Mouse (Mus musculus) Patski (cell line): Measurements from ENCODE around the gene Smarcc2. TPM values are rescaled to one million over a fixed set of nuclear protein-coding genes. Genes with fewer than 3 reads are reported as not detected.
A peak's percentile ranks its signal among the peaks of the same experiment; 100 is the strongest.

Source experiments
- ATAC-seq: fragments of 100-300 bp; one replicate; pipeline ENCODE4 v1.8.0; 2021
- CTCF ChIA-PET: fragments of 350-600 bp; sonication (Branson Sonifier 250); formaldehyde crosslinking; loops from one replicate; lab custom pipeline; 2022; ENCODE audit warnings: inconsistent platforms; lab: Charles Lee
- POLR2A ChIA-PET: fragments of 350-600 bp; sonication (Branson Sonifier 250); formaldehyde crosslinking; loops from one replicate; lab custom pipeline; 2022; ENCODE audit warnings: antibody characterized with exemption, inconsistent platforms; lab: Charles Lee
- DNase-seq: peaks from one replicate; pipeline ENCODE4 v3.0.0-alpha.2; 2011; ENCODE audit warnings: low read depth, low spot score
- H3K27me3 ChIP-seq: fragments of 371-371 bp; one replicate; pipeline ENCODE4 v1.5.1; 2021
- CTCF ChIP-seq: fragments of 100-300 bp; IDR thresholded peaks from one replicate; pipeline ENCODE4 v1.5.1; 2021
- in situ Hi-C: fragments of 300-500 bp; cut with MboI; formaldehyde crosslinking; loops from 3 replicates; pipeline ENCODE4 v1.11.1; 2018; ENCODE audit warnings: low pct_unique_long_range_greater_than_20kb, mixed read lengths
- polyA plus RNA-seq: library from polyadenylated mRNA; unstranded; gene quantifications from one replicate; pipeline ENCODE4 v1.2.3, GENCODE M21; 2021

The Smarcc2 gene
- polyA plus RNA-seq, 1 experiment from 2014 or later, result 102 TPM

DNA sequence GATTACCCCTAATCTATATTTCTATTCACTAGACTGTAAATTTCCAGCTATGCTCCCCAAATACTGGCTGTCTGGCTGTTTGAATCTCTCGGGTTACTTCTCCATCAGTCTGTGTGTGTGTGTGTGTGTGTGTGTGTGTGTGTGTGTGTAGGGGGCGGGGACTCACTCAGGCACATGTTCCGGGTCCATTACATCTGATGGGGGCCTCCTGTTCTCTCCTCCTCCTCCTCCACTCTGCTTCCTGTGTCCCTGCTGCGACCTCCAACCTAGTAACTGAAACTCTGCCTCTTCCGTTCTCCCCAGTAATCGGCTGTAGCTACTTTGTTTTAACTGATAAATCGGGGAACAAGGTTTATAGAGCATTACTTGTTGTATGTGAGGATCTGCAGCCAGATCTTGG is 34.4 kb upstream of the Smarcc2 start:
- ChIA-PET POLR2A (no interaction called here), CTCF (interaction anchor here (1.5 to 1.7 kb wide), 2 partner anchors 12 to 15 kb away, joined by 3 to 7 read pairs; no protein-coding TSS in a partner anchor)
- TF ChIP-seq CTCF, result no peak
- DNase-seq (no peak), ATAC-seq (no peak)
- in situ Hi-C loops, result no loop called here
- H3K27me3 ChIP-seq, result no peaks in the 10 kb centered on the region

DNA sequence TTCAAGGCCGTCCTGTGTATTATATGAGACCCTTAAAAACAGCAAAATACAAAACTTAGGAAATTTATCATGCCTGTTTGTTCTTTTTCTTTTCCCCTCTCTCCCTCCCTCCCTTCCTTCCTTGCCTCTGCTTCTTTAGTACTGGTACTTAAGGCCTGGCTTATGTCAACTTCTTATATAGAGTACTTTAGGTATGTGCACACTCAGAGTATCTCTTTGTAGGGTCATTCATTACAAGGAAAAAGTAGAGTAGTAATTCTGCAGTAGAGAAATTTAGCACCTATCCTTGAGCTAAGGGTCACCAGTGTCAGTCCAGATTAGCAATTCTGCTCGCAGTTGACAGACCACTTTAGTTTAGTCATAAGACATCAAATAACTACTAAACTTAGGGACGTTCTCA is 33.8 kb upstream of the Smarcc2 start:
- no peak for TF ChIP-seq CTCF
- CTCF ChIA-PET, result interaction anchor here (1.5 to 1.7 kb wide), 2 partner anchors 12 to 15 kb away, joined by 3 to 7 read pairs; no protein-coding TSS in a partner anchor
- POLR2A ChIA-PET, result no interaction called here
- DNase-seq (no peak), ATAC-seq (no peak)
- H3K27me3 ChIP-seq, result no peaks in the 10 kb centered on the region
- in situ Hi-C loops, result no loop called here

DNA sequence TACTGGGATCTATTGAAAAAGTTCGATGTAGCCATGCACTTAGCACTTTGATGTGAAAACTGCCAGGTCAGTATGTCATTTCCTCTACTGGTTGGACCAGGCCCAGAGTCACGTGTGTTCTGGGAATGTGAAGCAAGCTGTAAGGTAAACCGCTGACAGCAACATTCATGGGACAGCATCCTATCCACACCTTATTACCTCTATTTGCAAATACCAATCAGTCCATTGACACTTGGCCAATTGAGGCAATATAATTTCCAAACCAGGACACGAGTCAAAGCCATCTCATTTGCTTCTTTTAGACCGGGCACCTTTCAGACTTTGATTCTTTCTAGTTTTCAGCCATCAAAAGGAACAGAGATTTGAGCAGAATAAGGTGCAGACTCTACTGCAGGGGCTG is 30.0 kb upstream of the Smarcc2 start:
- no peak for ATAC-seq
- H3K27me3 ChIP-seq, result no peaks in the 10 kb centered on the region
- ChIA-PET CTCF (interaction anchor here (1.5 kb wide), 1 partner anchor 19 kb away, joined by 3 read pairs; no protein-coding TSS in a partner anchor), POLR2A (no interaction called here)
- DNase-seq, result no peak
- no peak for TF ChIP-seq CTCF
- in situ Hi-C loops, result no loop called here

DNA sequence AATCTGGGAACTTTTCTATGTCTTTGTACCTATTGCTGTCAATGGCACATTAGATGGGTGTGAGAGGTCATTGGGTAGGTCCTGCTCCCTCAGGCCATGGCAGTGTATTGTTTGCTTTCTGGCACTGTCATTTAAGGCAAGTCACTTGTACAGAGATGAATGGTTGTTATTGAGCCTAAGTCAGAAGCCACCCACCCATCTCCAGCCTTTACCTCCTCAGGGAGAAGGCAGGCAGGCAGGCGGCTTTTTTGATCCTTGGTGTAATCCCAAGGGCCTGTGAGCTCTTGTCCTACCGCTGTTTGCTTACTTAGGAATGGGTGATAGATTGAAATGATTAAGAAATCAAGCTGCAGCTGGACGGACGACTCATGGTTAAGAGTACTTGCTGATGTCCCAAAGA is 29.6 kb upstream of the Smarcc2 start:
- TF ChIP-seq CTCF, result no peak
- ChIA-PET CTCF (interaction anchor here (1.5 kb wide), 1 partner anchor 18 kb away, joined by 3 read pairs; no protein-coding TSS in a partner anchor), POLR2A (no interaction called here)
- DNase-seq (no peak), ATAC-seq (no peak)
- no peaks in the 10 kb centered on the region for H3K27me3 ChIP-seq
- in situ Hi-C loops, result no loop called here

DNA sequence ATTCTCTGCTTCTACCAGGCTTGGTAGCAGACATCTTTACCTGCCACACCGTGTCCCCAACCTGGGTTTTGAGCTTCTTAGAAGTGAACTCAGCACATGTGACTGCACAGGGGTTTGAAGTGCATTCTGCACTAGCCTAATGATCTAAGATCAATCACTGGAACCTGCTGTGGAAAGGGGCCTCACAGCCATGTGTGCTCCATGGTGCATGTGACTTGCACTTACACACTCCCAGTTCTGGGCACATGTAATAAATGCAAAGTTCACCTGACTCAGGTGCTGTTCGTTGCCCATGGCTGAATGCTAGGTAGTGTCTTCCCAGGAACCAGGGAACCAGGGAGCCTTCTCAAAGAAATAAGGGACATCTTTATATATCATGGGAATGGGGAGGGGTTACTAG is 25.6 kb upstream of the Smarcc2 start:
- DNase-seq, result no peak
- no peaks in the 10 kb centered on the region for H3K27me3 ChIP-seq
- in situ Hi-C loops, result no loop called here
- no peak for ATAC-seq
- TF ChIP-seq CTCF, result no peak
- POLR2A ChIA-PET, result no interaction called here
- CTCF ChIA-PET, result no interaction called here

DNA sequence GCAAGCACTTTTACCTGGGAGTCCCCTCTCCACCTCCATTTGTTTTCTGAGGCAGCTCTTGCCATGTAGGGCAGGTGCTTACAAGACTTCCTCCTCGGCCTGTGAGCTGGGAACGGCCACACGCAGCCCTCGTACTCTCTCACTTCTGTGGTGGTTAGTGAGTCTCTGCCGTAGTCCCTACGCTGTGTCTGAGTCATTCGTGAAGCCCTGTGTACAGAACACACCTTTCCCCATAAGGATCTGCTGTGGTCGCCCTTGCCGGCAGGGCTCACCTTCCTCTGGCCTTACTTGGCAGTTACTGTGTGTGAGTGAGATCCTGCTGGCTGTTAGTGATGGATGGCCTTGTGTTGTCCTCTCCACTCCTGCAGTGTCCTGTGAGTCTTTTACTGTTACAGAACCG is 24.4 kb upstream of the Smarcc2 start:
- in situ Hi-C loops, result no loop called here
- no peak for ATAC-seq
- no peak for TF ChIP-seq CTCF
- CTCF ChIA-PET, result no interaction called here
- POLR2A ChIA-PET, result no interaction called here
- no peaks in the 10 kb centered on the region for H3K27me3 ChIP-seq
- no peak for DNase-seq

DNA sequence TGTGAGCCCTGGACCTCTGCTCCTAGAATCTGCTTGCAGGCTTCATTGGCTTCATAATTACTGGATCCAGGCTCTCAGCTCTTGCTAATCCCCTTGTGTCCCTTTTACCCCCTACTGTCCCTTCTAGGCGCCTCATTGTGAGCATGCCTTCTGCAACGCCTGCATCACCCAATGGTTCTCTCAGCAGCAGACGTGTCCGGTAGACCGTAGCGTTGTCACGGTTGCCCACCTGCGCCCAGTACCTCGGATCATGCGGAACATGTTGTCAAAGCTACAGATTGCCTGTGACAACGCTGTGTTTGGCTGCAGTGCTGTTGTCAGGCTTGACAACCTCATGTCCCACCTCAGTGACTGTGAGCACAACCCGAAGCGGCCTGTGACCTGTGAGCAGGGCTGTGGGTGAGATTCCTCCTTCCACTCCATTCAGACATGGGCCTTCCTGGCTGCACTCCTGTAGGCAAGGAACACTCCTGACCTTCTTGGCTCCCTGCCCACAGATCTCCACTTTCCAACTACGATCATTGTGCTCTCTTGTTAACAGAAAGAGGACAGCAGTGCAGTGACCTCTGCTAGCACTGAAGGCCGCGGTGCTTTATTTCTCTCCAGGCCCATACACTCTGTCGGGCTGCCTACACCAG is 23.7 kb upstream of the Smarcc2 start:
- H3K27me3 ChIP-seq, result no peaks in the 10 kb centered on the region
- DNase-seq (no peak), ATAC-seq (peak; percentile 55)
- ChIA-PET POLR2A (no interaction called here), CTCF (no interaction called here)
- in situ Hi-C loops, result no loop called here
- no peak for TF ChIP-seq CTCF

DNA sequence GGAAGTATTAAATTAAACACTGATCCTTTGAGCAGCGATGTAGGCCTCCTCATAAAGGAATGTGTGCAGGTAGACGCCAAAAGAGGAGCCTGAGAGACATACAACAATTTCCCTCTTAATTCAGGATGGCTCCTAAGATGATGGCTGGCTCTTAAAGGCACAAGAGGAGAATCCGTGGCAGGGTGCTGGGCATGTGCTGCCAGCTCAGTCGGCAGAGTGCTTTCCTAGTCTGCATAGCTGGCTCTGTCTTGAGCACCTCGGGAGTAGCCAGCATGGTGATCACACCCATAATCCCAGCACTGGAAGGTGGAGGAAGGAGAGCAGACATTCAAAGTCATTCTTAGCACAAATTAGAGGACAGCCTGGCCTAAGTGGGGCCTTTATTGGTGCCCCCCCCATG is 23.2 kb upstream of the Smarcc2 start:
- in situ Hi-C loops, result no loop called here
- no peaks in the 10 kb centered on the region for H3K27me3 ChIP-seq
- DNase-seq (no peak), ATAC-seq (no peak)
- TF ChIP-seq CTCF, result no peak
- ChIA-PET POLR2A (interaction anchor here (0.7 kb wide), 1 partner anchor 215 kb away, joined by 3 read pairs; no protein-coding TSS in a partner anchor), CTCF (no interaction called here)

DNA sequence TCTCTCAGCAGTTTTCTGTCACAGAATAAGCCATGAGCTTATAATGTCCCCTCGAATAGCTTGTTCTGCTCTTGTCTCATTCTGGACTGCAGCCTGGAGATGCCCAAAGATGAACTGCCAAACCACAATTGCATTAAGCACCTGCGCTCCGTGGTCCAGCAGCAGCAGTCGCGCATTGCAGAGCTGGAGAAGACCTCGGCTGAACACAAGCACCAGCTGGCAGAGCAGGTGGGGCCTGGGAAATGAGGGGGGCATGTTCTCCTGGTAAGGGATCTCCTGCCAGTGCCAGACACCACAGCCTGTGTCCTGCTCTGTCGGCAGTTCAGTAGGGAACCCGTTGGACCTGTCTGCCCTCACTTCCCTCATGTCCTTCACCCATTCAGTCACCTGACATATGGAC is 22.7 kb upstream of the Smarcc2 start:
- in situ Hi-C loops, result no loop called here
- ChIA-PET POLR2A (interaction anchor here (0.7 kb wide), 1 partner anchor 216 kb away, joined by 3 read pairs; no protein-coding TSS in a partner anchor), CTCF (no interaction called here)
- TF ChIP-seq CTCF, result no peak
- no peak for DNase-seq
- no peak for ATAC-seq
- H3K27me3 ChIP-seq, result no peaks in the 10 kb centered on the region

DNA sequence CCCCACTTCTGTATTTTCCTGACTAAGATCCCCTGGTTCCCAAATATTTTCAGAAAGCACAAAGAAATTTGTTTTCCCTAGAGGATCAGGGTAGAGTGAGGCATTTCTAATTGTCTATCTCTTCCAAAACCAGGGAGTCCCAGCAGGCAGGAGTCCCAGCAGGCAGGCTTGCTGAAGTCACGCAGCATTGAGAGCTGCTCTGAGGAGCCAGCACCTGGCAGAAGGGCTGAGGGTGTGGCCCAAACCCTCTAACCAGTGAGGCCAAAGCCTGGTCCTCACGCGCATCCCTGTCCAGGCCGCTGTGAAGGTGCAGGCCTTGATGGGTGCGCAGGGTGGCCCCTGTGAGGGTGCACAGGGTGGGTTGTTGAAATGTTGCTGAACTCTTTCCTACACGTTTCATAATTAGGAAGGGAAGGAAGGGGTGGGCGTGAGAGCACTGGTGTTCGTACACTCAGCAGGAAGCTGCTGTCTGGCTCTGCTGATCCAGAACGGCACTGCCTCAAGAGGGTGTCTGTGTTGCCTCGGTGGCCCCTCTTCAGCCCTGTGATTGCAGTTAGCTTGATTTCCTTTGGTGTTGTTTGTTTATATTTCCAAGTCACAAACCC is 20.3 kb upstream of the Smarcc2 start:
- no peak for TF ChIP-seq CTCF
- in situ Hi-C loops, result no loop called here
- POLR2A ChIA-PET, result interaction anchor here (0.6 to 1.7 kb wide), 2 partner anchors 71 to 592 kb away, joined by 3 read pairs; no protein-coding TSS in a partner anchor
- DNase-seq, result no peak
- H3K27me3 ChIP-seq, result no peaks in the 10 kb centered on the region
- CTCF ChIA-PET, result interaction anchor here (1.6 to 2.2 kb wide), 2 partner anchors 12 to 28 kb away, joined by 4 to 10 read pairs; partner anchors contain the start of genes Nabp2 and Rnf41
- no peak for ATAC-seq

DNA sequence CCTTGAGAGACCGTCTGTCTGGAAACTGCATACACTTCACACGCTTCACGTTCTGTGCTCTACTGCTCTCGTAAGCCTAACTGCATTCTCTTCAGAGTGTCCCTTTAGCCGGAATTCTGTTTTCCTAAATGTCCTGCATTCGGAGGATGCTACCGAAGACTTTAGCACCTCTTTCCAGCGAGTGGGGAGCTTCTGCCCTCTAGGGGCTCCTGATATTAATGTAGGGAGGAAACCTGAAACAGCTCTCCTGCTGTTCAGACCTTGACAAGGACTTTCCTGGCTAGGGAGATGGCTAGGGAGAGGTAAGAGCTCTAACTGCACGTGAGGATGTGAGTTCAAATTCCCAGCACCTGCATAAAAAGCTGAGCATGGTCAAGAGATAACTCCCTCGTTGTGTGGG is 18.6 kb upstream of the Smarcc2 start:
- no peaks in the 10 kb centered on the region for H3K27me3 ChIP-seq
- no peak for TF ChIP-seq CTCF
- no peak for ATAC-seq
- CTCF ChIA-PET, result interaction anchor here (0.7 to 2.2 kb wide), 5 partner anchors 9 to 64 kb away, joined by 3 to 13 read pairs (median 7); partner anchors contain the start of genes Ankrd52, Nabp2 and Rnf41
- POLR2A ChIA-PET, result interaction anchor here (0.6 to 1.7 kb wide), 3 partner anchors 9 to 73 kb away, joined by 3 to 4 read pairs (median 3); no protein-coding TSS in a partner anchor
- in situ Hi-C loops, result loop anchor here (10.0 kb wide), 1 partner anchor 226 kb away; the partner anchor contains the start of gene Spryd4
- no peak for DNase-seq
